Mouse (Mus musculus) small intestine, adult 2 months (tissue): Measurements from ENCODE around the gene Rbp2.

Experiments used
- CTCF ChIP-seq: fragments of 200-500 bp; IDR thresholded peaks from 2 replicates; pipeline ENCODE4 v1.5.1; 2012; ENCODE audit warnings: low read depth, mild to moderate bottlenecking, control low read depth, inconsistent platforms, low read length, moderate library complexity, mixed read lengths; ENCODE audit not compliant: insufficient replicate concordance, insufficient read length; ENCODE audit errors: extremely low read depth
- POLR2A ChIP-seq: fragments of 200-500 bp; IDR thresholded peaks from 2 replicates; pipeline ENCODE4 v1.6.1; 2012; ENCODE audit warnings: low read depth, mild to moderate bottlenecking, control low read depth, inconsistent platforms, low read length, moderate library complexity

- TF ChIP-seq POLR2A: no peak
- no peak for TF ChIP-seq CTCF
Observed at GRCm38 (mm10) chr9:98525543-98525924, 39.6 kb downstream of the Rbp2 start.
